Mouse (Mus musculus) heart, embryonic 11.5 days (tissue): ENCODE measurements at regions not wholly inside any gene's neighbourhood (a gene's known extent, or its start where the extent isn't known, plus 50 kb on each side); places are given as distances from the start of the nearest gene placed in this dataset.

Experiments used
- ATAC-seq: fragments of 200-750 bp; cut with Nextera tagmentation; replicated peaks from 2 replicates; pipeline ENCODE4 v1.8.0; 2017; ENCODE audit warnings: moderate library complexity; ENCODE audit not compliant: insufficient number of reproducible peaks, low FRiP score, low TSS enrichment
- H3K27ac ChIP-seq: fragments of 300-500 bp; sonication (generic); 2 replicates; pipeline ENCODE4 v1.5.1; 2014; ENCODE audit warnings: mild to moderate bottlenecking, low read depth, low read length
- H3K27me3 ChIP-seq: fragments of 300-500 bp; sonication (generic); 2 replicates; pipeline ENCODE4 v1.6.1; 2014; ENCODE audit warnings: mild to moderate bottlenecking, low read length, mixed read lengths; ENCODE audit not compliant: control insufficient read depth, insufficient read depth
- H3K36me3 ChIP-seq: fragments of 300-500 bp; sonication (generic); 2 replicates; pipeline ENCODE4 v1.6.1; 2014; ENCODE audit warnings: mild to moderate bottlenecking, low read length, moderate library complexity, mixed read lengths; ENCODE audit not compliant: control insufficient read depth, insufficient read depth
- H3K4me1 ChIP-seq: fragments of 300-500 bp; sonication (generic); 2 replicates; pipeline ENCODE4 v1.6.1; 2014; ENCODE audit warnings: low read length; ENCODE audit not compliant: control insufficient read depth, insufficient read depth
- H3K4me2 ChIP-seq: fragments of 300-500 bp; sonication (generic); 2 replicates; pipeline ENCODE4 v1.6.1; 2014; ENCODE audit warnings: mild to moderate bottlenecking, moderate library complexity
- H3K4me3 ChIP-seq: fragments of 300-500 bp; sonication (generic); 2 replicates; pipeline ENCODE4 v1.5.1; 2014; ENCODE audit warnings: low read depth, low read length
- H3K9ac ChIP-seq: fragments of 300-500 bp; sonication (generic); 2 replicates; pipeline ENCODE4 v1.6.1; 2014; ENCODE audit warnings: mild to moderate bottlenecking, low read depth, low read length, moderate library complexity
- H3K9me3 ChIP-seq: fragments of 300-500 bp; sonication (generic); replicated peaks from 2 replicates; pipeline ENCODE4 v1.6.1; 2016; ENCODE audit warnings: low read length; ENCODE audit not compliant: control insufficient read depth
- WGBS: fragments of 180-500 bp; shearing (Covaris S2); extraction: QIAGEN DNeasy Blood & Tissue Kit; methylation state at CpG from one replicate; pipeline ENCODE4 v1.1.7; 2014; ENCODE audit not compliant: insufficient replicate concordance; 5-methylcytosine and 5-hydroxymethylcytosine counted together

- H3K27ac ChIP-seq = no peak overlapping the region
- H3K4me2 ChIP-seq = no peak overlapping the region
- 20% methylated on average over 7 of the region's 7 CpGs for WGBS
- H3K27me3 ChIP-seq = peaks cover 46% of the 10 kb centered on the region
- H3K9ac ChIP-seq = no peak overlapping the region
- ATAC-seq = no peak
- no peaks in the 10 kb centered on the region for H3K9me3 ChIP-seq
- H3K4me1 ChIP-seq = no peaks in the 10 kb centered on the region
- H3K36me3 ChIP-seq = no peaks in the 10 kb centered on the region
- no peak overlapping the region for H3K4me3 ChIP-seq
Observed at GRCm38 (mm10) chr9:122592820-122593615, 154.1 kb upstream of the Topaz1 start.

GRCm38 (mm10) chr9:122595120-122595943, 151.8 kb upstream of the Topaz1 start:
- Histone ChIP-seq H3K4me2 (peak overlapping the region; percentile 47), H3K4me3 (peak overlapping the region; percentile 15; the same call in 1 of the 2 replicates), H3K9me3 (no peaks in the 10 kb centered on the region), H3K9ac (no peak overlapping the region), H3K36me3 (no peaks in the 10 kb centered on the region), H3K27ac (no peak overlapping the region), H3K27me3 (peaks cover 44% of the 10 kb centered on the region), H3K4me1 (no peaks in the 10 kb centered on the region)
- no peak; the same call in 1 of the 2 replicates for ATAC-seq
- 6% methylated on average over 31 of the region's 31 CpGs for WGBS

GRCm38 (mm10) chr9:122603106-122603505, 144.0 kb upstream of the Topaz1 start:
- Histone ChIP-seq H3K4me2 (no peak overlapping the region), H3K36me3 (no peaks in the 10 kb centered on the region), H3K27ac (no peak overlapping the region), H3K9ac (no peak overlapping the region), H3K27me3 (0 out of 2 replicates have a peak, but pooled peaks cover 2% of the 10 kb centered on the region), H3K4me1 (no peaks in the 10 kb centered on the region), H3K9me3 (no peaks in the 10 kb centered on the region), H3K4me3 (no peak overlapping the region)
- 55% methylated on average over 2 of the region's 2 CpGs for WGBS
- ATAC-seq = no peak

GRCm38 (mm10) chr9:122609616-122610015, 137.5 kb upstream of the Topaz1 start:
- ATAC-seq = no peak
- 92% methylated on average over 5 of the region's 5 CpGs for WGBS

GRCm38 (mm10) chr9:122610918-122611317, 136.2 kb upstream of the Topaz1 start:
- Histone ChIP-seq H3K4me1 (peaks cover 4% of the 10 kb centered on the region; the same call in 1 of the 2 replicates), H3K9ac (no peak overlapping the region), H3K9me3 (no peaks in the 10 kb centered on the region), H3K36me3 (no peaks in the 10 kb centered on the region), H3K4me3 (no peak overlapping the region), H3K4me2 (no peak overlapping the region), H3K27me3 (no peaks in the 10 kb centered on the region), H3K27ac (no peak overlapping the region)
- ATAC-seq = no peak
- WGBS = 78% methylated on average over 10 of the region's 10 CpGs

More at GRCm38 (mm10) chr9:122609616-122610015, 137.5 kb upstream of the Topaz1 start:
- H3K4me3 ChIP-seq = no peak overlapping the region
- H3K27me3 ChIP-seq = no peaks in the 10 kb centered on the region
- H3K27ac ChIP-seq = no peak overlapping the region
- no peaks in the 10 kb centered on the region for H3K4me1 ChIP-seq
- no peak overlapping the region for H3K4me2 ChIP-seq
- no peaks in the 10 kb centered on the region for H3K9me3 ChIP-seq
- H3K36me3 ChIP-seq = no peaks in the 10 kb centered on the region
- H3K9ac ChIP-seq = no peak overlapping the region

GRCm38 (mm10) chr9:122614579-122615252, 132.4 kb upstream of the Topaz1 start:
- Histone ChIP-seq H3K4me2 (no peak overlapping the region), H3K4me1 (peaks cover 7% of the 10 kb centered on the region), H3K27me3 (no peaks in the 10 kb centered on the region), H3K9ac (no peak overlapping the region), H3K36me3 (no peaks in the 10 kb centered on the region), H3K9me3 (no peaks in the 10 kb centered on the region), H3K27ac (no peak overlapping the region), H3K4me3 (no peak overlapping the region)
- WGBS = 17% methylated on average over 5 of the region's 5 CpGs
- no peak for ATAC-seq

GRCm38 (mm10) chr9:122615351-122615750, 131.8 kb upstream of the Topaz1 start:
- WGBS = 14% methylated on average over 4 of the region's 4 CpGs
- H3K9me3 ChIP-seq = no peaks in the 10 kb centered on the region
- no peak for ATAC-seq
- H3K36me3 ChIP-seq = no peaks in the 10 kb centered on the region
- H3K4me2 ChIP-seq = no peak overlapping the region
- no peak overlapping the region for H3K9ac ChIP-seq
- H3K4me3 ChIP-seq = no peak overlapping the region
- no peaks in the 10 kb centered on the region for H3K27me3 ChIP-seq
- H3K27ac ChIP-seq = no peak overlapping the region
- H3K4me1 ChIP-seq = peaks cover 7% of the 10 kb centered on the region

GRCm38 (mm10) chr9:122617793-122618192, 129.4 kb upstream of the Topaz1 start:
- WGBS = 29% methylated on average over 3 of the region's 3 CpGs
- H3K4me3 ChIP-seq = no peak overlapping the region
- no peak for ATAC-seq

More at GRCm38 (mm10) chr9:122617793-122618192, 129.4 kb upstream of the Topaz1 start:
- no peaks in the 10 kb centered on the region for H3K27me3 ChIP-seq
- no peaks in the 10 kb centered on the region for H3K9me3 ChIP-seq
- no peak overlapping the region for H3K27ac ChIP-seq
- no peaks in the 10 kb centered on the region for H3K36me3 ChIP-seq
- no peak overlapping the region for H3K4me2 ChIP-seq
- H3K4me1 ChIP-seq = peaks cover 7% of the 10 kb centered on the region
- no peak overlapping the region for H3K9ac ChIP-seq
